Comparison of ENCODE assay signal across 15 mouse cellular contexts in the genomic region with DNA sequence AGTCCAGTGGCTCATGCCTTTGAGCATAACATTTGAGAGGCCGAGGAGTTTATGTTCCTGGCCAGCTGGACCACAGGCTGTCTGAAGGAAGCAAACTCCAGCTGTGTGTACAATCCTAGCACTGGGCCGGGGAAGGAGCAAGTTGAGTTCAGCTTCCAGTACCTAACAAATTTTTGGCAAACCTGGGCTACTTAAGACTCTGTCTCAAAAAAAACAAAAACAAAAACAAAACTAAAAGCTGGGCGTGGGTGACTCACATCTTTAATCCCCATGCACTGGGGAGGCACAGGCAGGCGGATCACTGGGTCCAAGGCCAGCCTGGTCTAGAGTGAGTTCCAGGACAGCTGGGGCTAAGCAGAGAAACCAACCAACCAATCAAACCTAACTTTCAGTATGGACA. TPM values are rescaled to one million over a fixed set of nuclear protein-coding genes. Genes with fewer than 3 reads are reported as not detected.
DNase-seq lines count a peak whose midpoint lies in the region; ATAC-seq lines count a peak whose summit lies in the region.
"Had no signal": no experiment of that assay in that cellular context is flagged by ENCODE, and none has a peak within 500 bp of the region (broad histone marks: within the 10 kb centered on the region; RNA-seq: fewer than 3 reads in every experiment).

No protein-coding gene starts in this region.

- H3K4me2 ChIP-seq in forebrain, embryonic 14.5 days (ENCODE audit: low read length) = no peak overlapping the region
- H3K4me2 ChIP-seq in kidney, embryonic 16.5 days (replicated peaks; ENCODE audit: low read depth, low read length) = peak overlapping the region; percentile 28; the same call in 1 of the 2 replicates
- H3K4me2 ChIP-seq in intestine, embryonic 14.5 days (ENCODE audit: low read length) = no peak overlapping the region

- no peak for ATAC-seq in forebrain, embryonic 14.5 days
- no peak for ATAC-seq in kidney, embryonic 16.5 days (ENCODE audit: low FRiP score, low TSS enrichment)
- no peak for ATAC-seq in intestine, embryonic 14.5 days (replicated peaks; ENCODE audit: low FRiP score, low TSS enrichment, low read depth)
- ATAC-seq: midbrain, embryonic 16.5 days had no signal

- peaks cover 63% of the 10 kb centered on the region for H3K4me1 ChIP-seq in forebrain, embryonic 10.5 days
- H3K4me1 ChIP-seq in forebrain, embryonic 14.5 days (ENCODE audit: control insufficient read depth, insufficient read depth, low read length) = no peaks in the 10 kb centered on the region
- peaks cover 71% of the 10 kb centered on the region for H3K4me1 ChIP-seq in kidney, embryonic 16.5 days (ENCODE audit: insufficient read depth, low read length)
- H3K4me1 ChIP-seq in intestine, embryonic 14.5 days (replicated peaks; ENCODE audit: control insufficient read depth, insufficient read depth, low read length) = peaks cover 31% of the 10 kb centered on the region

- H3K9me3 ChIP-seq in forebrain, embryonic 10.5 days = no peaks in the 10 kb centered on the region
- no peaks in the 10 kb centered on the region for H3K9me3 ChIP-seq in forebrain, embryonic 14.5 days (replicated peaks; ENCODE audit: control insufficient read depth, low read length)
- H3K9me3 ChIP-seq in kidney, embryonic 16.5 days (ENCODE audit: low read length) = no peaks in the 10 kb centered on the region
- no peaks in the 10 kb centered on the region for H3K9me3 ChIP-seq in intestine, embryonic 14.5 days (ENCODE audit: control insufficient read depth, low read length)

- H3K9ac ChIP-seq in forebrain, embryonic 14.5 days (ENCODE audit: low read length) = no peak overlapping the region
- H3K9ac ChIP-seq in kidney, embryonic 16.5 days (replicated peaks; ENCODE audit: low read length) = peak overlapping the region; percentile 29
- no peak overlapping the region for H3K9ac ChIP-seq in intestine, embryonic 14.5 days (ENCODE audit: low read length)

- no peak for DNase-seq in forebrain, embryonic 10.5 days (ENCODE audit: extremely low spot score, low spot score)
- DNase-seq in forebrain, embryonic 14.5 days (ENCODE audit: low spot score) = no peak
- no peak for DNase-seq in kidney, postnatal 14 days
- peak; percentile 30 for DNase-seq in 416B (ENCODE audit: low read depth)
- DNase-seq in intestine, embryonic 14.5 days (ENCODE audit: low spot score) = no peak
- no peak for DNase-seq in frontal cortex, postnatal 14 days (ENCODE audit: low spot score in 2 of 2)
- no peak for DNase-seq in cerebellum, adult 9-10 months
- DNase-seq: cerebellum, postnatal 25 days; kidney, adult 18-20 months; thymus, postnatal 4 days had no signal

- H3K4me3 ChIP-seq in forebrain, embryonic 10.5 days = no peak overlapping the region
- no peak overlapping the region for H3K4me3 ChIP-seq in forebrain, embryonic 14.5 days (ENCODE audit: low read depth, low read length)
- H3K4me3 ChIP-seq in kidney, embryonic 16.5 days (ENCODE audit: low read length) = no peak overlapping the region
- no peak overlapping the region for H3K4me3 ChIP-seq in intestine, embryonic 14.5 days (ENCODE audit: low read depth, low read length)

- no peaks in the 10 kb centered on the region for H3K36me3 ChIP-seq in forebrain, embryonic 10.5 days (replicated peaks)
- H3K36me3 ChIP-seq in forebrain, embryonic 14.5 days (ENCODE audit: control insufficient read depth, insufficient read depth, low read length) = no peaks in the 10 kb centered on the region
- no peaks in the 10 kb centered on the region for H3K36me3 ChIP-seq in kidney, embryonic 16.5 days (ENCODE audit: insufficient read depth, low read length)
- no peaks in the 10 kb centered on the region for H3K36me3 ChIP-seq in intestine, embryonic 14.5 days (ENCODE audit: control insufficient read depth, insufficient read depth, low read length)

- 0 out of 2 replicates have a peak overlapping the region, but pooled peaks have one; percentile 53 for H3K27ac ChIP-seq in forebrain, embryonic 10.5 days
- no peak overlapping the region for H3K27ac ChIP-seq in forebrain, embryonic 14.5 days (ENCODE audit: low read depth, low read length)
- peak overlapping the region; percentile 90 for H3K27ac ChIP-seq in kidney, embryonic 16.5 days (ENCODE audit: low read length)
- peak overlapping the region; percentile 49 for H3K27ac ChIP-seq in intestine, embryonic 14.5 days (ENCODE audit: low read depth)

- no peaks in the 10 kb centered on the region for H3K27me3 ChIP-seq in forebrain, embryonic 10.5 days (ENCODE audit: poor library complexity, severe bottlenecking)
- no peaks in the 10 kb centered on the region for H3K27me3 ChIP-seq in forebrain, embryonic 14.5 days (replicated peaks; ENCODE audit: control insufficient read depth, insufficient read depth, low read length)
- H3K27me3 ChIP-seq in kidney, embryonic 16.5 days (ENCODE audit: insufficient read depth, low read length) = no peaks in the 10 kb centered on the region
- H3K27me3 ChIP-seq in intestine, embryonic 14.5 days (replicated peaks; ENCODE audit: control insufficient read depth, insufficient read depth, low read length) = no peaks in the 10 kb centered on the region
- H3K27me3 ChIP-seq: Patski had no signal

- WGBS in forebrain, embryonic 10.5 days = 79% methylated on average over 4 of the region's 4 CpGs
- WGBS in forebrain, embryonic 14.5 days = 77% methylated on average over 4 of the region's 4 CpGs
- WGBS in kidney, embryonic 16.5 days = 54% methylated on average over 4 of the region's 4 CpGs
- 50% methylated on average over 4 of the region's 4 CpGs for WGBS in intestine, embryonic 14.5 days

RNA-seq across cellular contexts. Expression of a gene that starts 10.6 kb away (rescaled TPM):
- 20.1 and 21.7 TPM in 2 replicates for polyA plus RNA-seq in forebrain, embryonic 10.5 days (2016; fragmentation: Nextera tagmentation; extraction: Ambion mirVana)
- polyA plus RNA-seq in forebrain, embryonic 14.5 days (2014; fragmentation: Nextera tagmentation; extraction: Ambion mirVana) = 5.9 and 6.9 TPM in 2 replicates
- 21.4 and 21.9 TPM in 2 replicates for polyA plus RNA-seq in kidney, embryonic 16.5 days (2015; fragmentation: Nextera tagmentation; extraction: Ambion mirVana)
- 2.8 and 2.9 TPM in 2 replicates for polyA plus RNA-seq in intestine, embryonic 14.5 days (2014; fragmentation: Nextera tagmentation; extraction: Ambion mirVana)

RNA-seq across cellular contexts. Expression of a gene that starts 21.5 kb away (rescaled TPM):
- polyA plus RNA-seq in forebrain, embryonic 10.5 days (2016; fragmentation: Nextera tagmentation; extraction: Ambion mirVana) = 17.9 and 22.2 TPM in 2 replicates
- 15.4 and 15.7 TPM in 2 replicates for polyA plus RNA-seq in forebrain, embryonic 14.5 days (2014; fragmentation: Nextera tagmentation; extraction: Ambion mirVana)
- polyA plus RNA-seq in kidney, embryonic 16.5 days (2015; fragmentation: Nextera tagmentation; extraction: Ambion mirVana) = 29.2 and 30.0 TPM in 2 replicates
- polyA plus RNA-seq in intestine, embryonic 14.5 days (2014; fragmentation: Nextera tagmentation; extraction: Ambion mirVana) = 25.7 and 28.6 TPM in 2 replicates

RNA-seq across cellular contexts. Expression of a gene that starts 29.5 kb away (rescaled TPM):
- not detected in 2 replicates for polyA plus RNA-seq in forebrain, embryonic 10.5 days (2016; fragmentation: Nextera tagmentation; extraction: Ambion mirVana)
- polyA plus RNA-seq in forebrain, embryonic 14.5 days (2014; fragmentation: Nextera tagmentation; extraction: Ambion mirVana) = 0.22 TPM in 1 of 2 replicates, not detected in the other
- polyA plus RNA-seq in kidney, embryonic 16.5 days (2015; fragmentation: Nextera tagmentation; extraction: Ambion mirVana) = 0.30 and 1.5 TPM in 2 replicates
- polyA plus RNA-seq in intestine, embryonic 14.5 days (2014; fragmentation: Nextera tagmentation; extraction: Ambion mirVana) = 0.99 TPM in 1 of 2 replicates, not detected in the other
- polyA plus RNA-seq: gonadal fat pad, adult 2 months; liver, embryonic 16.5 days had no signal

RNA-seq across cellular contexts. Expression of a gene that starts 32.1 kb away (rescaled TPM):
- polyA plus RNA-seq in forebrain, embryonic 10.5 days (2016; fragmentation: Nextera tagmentation; extraction: Ambion mirVana) = 15.3 and 16.5 TPM in 2 replicates
- 3.8 and 5.2 TPM in 2 replicates for polyA plus RNA-seq in forebrain, embryonic 14.5 days (2014; fragmentation: Nextera tagmentation; extraction: Ambion mirVana)
- 15.2 and 21.7 TPM in 2 replicates for polyA plus RNA-seq in kidney, embryonic 16.5 days (2015; fragmentation: Nextera tagmentation; extraction: Ambion mirVana)
- polyA plus RNA-seq in intestine, embryonic 14.5 days (2014; fragmentation: Nextera tagmentation; extraction: Ambion mirVana) = 11.6 and 14.8 TPM in 2 replicates

RNA-seq across cellular contexts. Expression of a gene that starts 57.1 kb away (rescaled TPM):
- polyA plus RNA-seq in forebrain, embryonic 10.5 days (2016; fragmentation: Nextera tagmentation; extraction: Ambion mirVana) = 2.9 and 3.0 TPM in 2 replicates
- 5.2 and 5.9 TPM in 2 replicates for polyA plus RNA-seq in forebrain, embryonic 14.5 days (2014; fragmentation: Nextera tagmentation; extraction: Ambion mirVana)
- polyA plus RNA-seq in kidney, embryonic 16.5 days (2015; fragmentation: Nextera tagmentation; extraction: Ambion mirVana) = 3.5 and 3.7 TPM in 2 replicates
- 5.4 and 6.2 TPM in 2 replicates for polyA plus RNA-seq in intestine, embryonic 14.5 days (2014; fragmentation: Nextera tagmentation; extraction: Ambion mirVana)
